ENCODE assay signal across 7 mouse cellular contexts in genomic region chr5:7345011-7345389, GRCm38 (mm10). TPM values are rescaled to one million over a fixed set of nuclear protein-coding genes. Genes with fewer than 3 reads are reported as not detected.
DNase-seq lines count a peak whose midpoint lies in the region; ATAC-seq and TF ChIP-seq lines count a peak whose summit lies in the region.

No protein-coding gene starts in this region.

- DNase-seq in lung, embryonic 14.5 days: peak; percentile 43
- DNase-seq in lung, adult 18-20 months: no peak
- DNase-seq in limb, embryonic 11.5 days (ENCODE audit: low spot score): peak; percentile 42
- no peak for DNase-seq in cerebellum, postnatal 14 days
- DNase-seq in left cerebral cortex, adult 9 months (ENCODE audit: low spot score in 2 of 2): no peak

- peak overlapping the region; percentile 77 for H3K4me2 ChIP-seq in lung, embryonic 14.5 days
- H3K4me2 ChIP-seq in forebrain, embryonic 12.5 days: peak overlapping the region; percentile 95
- peak overlapping the region; percentile 97 for H3K4me2 ChIP-seq in limb, embryonic 11.5 days (ENCODE audit: low read depth, severe bottlenecking)

- no peak; the same call in 1 of the 2 replicates for ATAC-seq in lung, embryonic 14.5 days (ENCODE audit: insufficient read depth)
- peak; percentile 55; the same call in 1 of the 2 replicates for ATAC-seq in forebrain, embryonic 12.5 days (ENCODE audit: low FRiP score)
- ATAC-seq in limb, embryonic 11.5 days (ENCODE audit: insufficient number of reproducible peaks, low FRiP score, low TSS enrichment, low read depth): peak; percentile 35; the same call in 1 of the 2 replicates

- no peaks in the 10 kb centered on the region for H3K36me3 ChIP-seq in lung, embryonic 14.5 days (ENCODE audit: insufficient read depth)
- no peaks in the 10 kb centered on the region for H3K36me3 ChIP-seq in forebrain, embryonic 12.5 days (replicated peaks)
- no peaks in the 10 kb centered on the region for H3K36me3 ChIP-seq in limb, embryonic 11.5 days (ENCODE audit: control insufficient read depth, insufficient read depth, low read length)

- H3K4me1 ChIP-seq in lung, embryonic 14.5 days (ENCODE audit: insufficient read depth): no peaks in the 10 kb centered on the region
- 0 out of 2 replicates have a peak, but pooled peaks cover 7% of the 10 kb centered on the region for H3K4me1 ChIP-seq in forebrain, embryonic 12.5 days
- no peaks in the 10 kb centered on the region for H3K4me1 ChIP-seq in limb, embryonic 11.5 days (ENCODE audit: control insufficient read depth, insufficient read depth, low read length)
- no peaks in the 10 kb centered on the region for H3K4me1 ChIP-seq in olfactory bulb, adult 2 months (ENCODE audit: control insufficient read depth, insufficient read depth, low read length)

- peak overlapping the region; percentile 52 for H3K9ac ChIP-seq in lung, embryonic 14.5 days
- H3K9ac ChIP-seq in forebrain, embryonic 12.5 days: peak overlapping the region; percentile 54
- peak overlapping the region; percentile 22 for H3K9ac ChIP-seq in limb, embryonic 11.5 days (ENCODE audit: low read length)

- TF ChIP-seq POLR2A in olfactory bulb, adult 2 months (IDR thresholded peaks at IDR 0.05; ENCODE audit: insufficient read depth, low read depth, low read length): no peak

- under 1% methylated on average over 11 of the region's 11 CpGs for WGBS in lung, embryonic 14.5 days
- WGBS in forebrain, embryonic 12.5 days: 0% methylated on average over 11 of the region's 11 CpGs
- WGBS in limb, embryonic 11.5 days: 1% methylated on average over 11 of the region's 11 CpGs
- under 1% methylated on average over 11 of the region's 11 CpGs for WGBS in olfactory bulb, adult 2 months

- H3K4me3 ChIP-seq in lung, embryonic 14.5 days (ENCODE audit: low read depth, low read length): peak overlapping the region; percentile 51
- H3K4me3 ChIP-seq in forebrain, embryonic 12.5 days (replicated peaks): peak overlapping the region; percentile 61
- peak overlapping the region; percentile 46 for H3K4me3 ChIP-seq in limb, embryonic 11.5 days (ENCODE audit: low read depth, low read length)
- H3K4me3 ChIP-seq in olfactory bulb, adult 2 months (ENCODE audit: insufficient read depth, low read depth, low read length): peak overlapping the region; percentile 65

- no peak for TF ChIP-seq CTCF in lung, embryonic 14.5 days (IDR thresholded peaks at IDR 0.05; ENCODE audit: low read depth)
- TF ChIP-seq CTCF in olfactory bulb, adult 2 months (IDR thresholded peaks at IDR 0.05; ENCODE audit: insufficient read depth, low read depth, low read length): no peak

- no peaks in the 10 kb centered on the region for H3K9me3 ChIP-seq in lung, embryonic 14.5 days (ENCODE audit: low read depth, low read length)
- H3K9me3 ChIP-seq in forebrain, embryonic 12.5 days: no peaks in the 10 kb centered on the region
- H3K9me3 ChIP-seq in limb, embryonic 11.5 days (ENCODE audit: control insufficient read depth, low read length): no peaks in the 10 kb centered on the region; the same call in 1 of the 2 replicates

- H3K27ac ChIP-seq in lung, embryonic 14.5 days (ENCODE audit: low read depth): peak overlapping the region; percentile 75; the same call in 1 of the 2 replicates
- no peak overlapping the region for H3K27ac ChIP-seq in forebrain, embryonic 12.5 days
- no peak overlapping the region for H3K27ac ChIP-seq in limb, embryonic 11.5 days (replicated peaks; ENCODE audit: low read depth, low read length)
- H3K27ac ChIP-seq in olfactory bulb, adult 2 months (ENCODE audit: insufficient read depth, low read depth, low read length): peak overlapping the region; percentile 17; the same call in 1 of the 2 replicates

- 0 out of 2 replicates have a peak, but pooled peaks cover 2% of the 10 kb centered on the region for H3K27me3 ChIP-seq in lung, embryonic 14.5 days (ENCODE audit: insufficient read depth, low read length)
- H3K27me3 ChIP-seq in forebrain, embryonic 12.5 days: no peaks in the 10 kb centered on the region
- no peaks in the 10 kb centered on the region for H3K27me3 ChIP-seq in limb, embryonic 11.5 days (ENCODE audit: control insufficient read depth, insufficient read depth, low read length)

RNA-seq across cellular contexts. Expression of gene Zfp804b, which starts 0.4 kb away (rescaled TPM):
- polyA plus RNA-seq in lung, embryonic 14.5 days (2014; fragmentation: Nextera tagmentation; extraction: Ambion mirVana): 1.8 and 1.9 TPM in 2 replicates
- 0.28 and 0.60 TPM in 2 replicates for polyA plus RNA-seq in forebrain, embryonic 12.5 days (2016; fragmentation: Nextera tagmentation; extraction: Ambion mirVana)
- polyA plus RNA-seq in limb, embryonic 11.5 days (2014; fragmentation: Nextera tagmentation; extraction: Ambion mirVana): 0.09 and 0.10 TPM in 2 replicates
- polyA plus RNA-seq in olfactory bulb, adult 2 months (2012; ENCODE audit: insufficient read depth, insufficient read length, low replicate concordance, missing spikeins): not detected in 2 replicates

RNA-seq across cellular contexts. Expression of gene Tex47, which starts 41.1 kb away (rescaled TPM):
- 1.2 and 1.5 TPM in 2 replicates for polyA plus RNA-seq in lung, embryonic 14.5 days (2014; fragmentation: Nextera tagmentation; extraction: Ambion mirVana)
- 0.59 TPM in 1 of 2 replicates, not detected in the other for polyA plus RNA-seq in forebrain, embryonic 12.5 days (2016; fragmentation: Nextera tagmentation; extraction: Ambion mirVana)
- not detected in 2 replicates for polyA plus RNA-seq in limb, embryonic 11.5 days (2014; fragmentation: Nextera tagmentation; extraction: Ambion mirVana)
- polyA plus RNA-seq in olfactory bulb, adult 2 months (2012; ENCODE audit: insufficient read depth, insufficient read length, low replicate concordance, missing spikeins): not detected in 2 replicates

Comparison
In these comparisons a context has a peak if more than half of its experiments do, and no peak if none do; other contexts are left out.
1. DNase-seq: peak in lung, embryonic 14.5 days (single experiment) and limb, embryonic 11.5 days (single experiment); none in lung, adult 18-20 months (0 of 2), cerebellum, postnatal 14 days (0 of 2) and left cerebral cortex, adult 9 months (0 of 2).
2. H3K27ac ChIP-seq: peak in lung, embryonic 14.5 days (single experiment) and olfactory bulb, adult 2 months (single experiment); none in forebrain, embryonic 12.5 days (single experiment) and limb, embryonic 11.5 days (single experiment).
3. Peak in every context shown above with its lines, with median percentiles within 50 percentile points of each other: H3K4me2 ChIP-seq, H3K4me3 ChIP-seq and H3K9ac ChIP-seq.